Mouse (Mus musculus) erythroblast, embryonic 14.5 days (primary cell): ENCODE measurements around the gene Atxn7l3.

Experiments used
- GATA1 ChIP-seq: IDR thresholded peaks from 2 replicates; pipeline ENCODE4 v1.6.1; 2012; ENCODE audit warnings: low read length, inconsistent platforms, mixed read lengths
- TAL1 ChIP-seq: IDR thresholded peaks from 3 replicates; pipeline ENCODE4 v1.6.1; 2012; ENCODE audit warnings: low read length, inconsistent platforms, mixed read lengths

GRCm38 (mm10) chr11:102277754-102278153 is 18.7 kb downstream of the Atxn7l3 start:
- TF ChIP-seq TAL1: no peak
- no peak for TF ChIP-seq GATA1
